Mouse (Mus musculus) midbrain, embryonic 14.5 days (tissue): ENCODE measurements at regions not wholly inside any gene's neighbourhood (a gene's known extent, or its start where the extent isn't known, plus 50 kb on each side); places are given as distances from the start of the nearest gene placed in this dataset.

Experiments
- ATAC-seq: fragments of 200-750 bp; cut with Nextera tagmentation; 2 replicates; pipeline ENCODE4 v1.8.0; 2017; ENCODE audit warnings: moderate number of reproducible peaks, moderate library complexity; ENCODE audit not compliant: low FRiP score, low TSS enrichment
- DNase-seq: peaks from one replicate; pipeline ENCODE4 v3.0.0-alpha.2; 2015
- H3K27ac ChIP-seq: fragments of 300-500 bp; sonication (generic); replicated peaks from 2 replicates; pipeline ENCODE4 v1.5.1; 2014; ENCODE audit warnings: mild to moderate bottlenecking, low read depth, low read length, moderate library complexity
- H3K27me3 ChIP-seq: fragments of 300-500 bp; sonication (generic); 2 replicates; pipeline ENCODE4 v1.6.1; 2014; ENCODE audit warnings: low read length, control low read depth, mixed read lengths; ENCODE audit not compliant: control insufficient read depth, insufficient read depth
- H3K36me3 ChIP-seq: fragments of 300-500 bp; sonication (generic); 2 replicates; pipeline ENCODE4 v1.6.1; 2014; ENCODE audit warnings: low read length, control low read depth; ENCODE audit not compliant: control insufficient read depth, insufficient read depth
- H3K4me1 ChIP-seq: fragments of 300-500 bp; sonication (generic); 2 replicates; pipeline ENCODE4 v1.6.1; 2014; ENCODE audit warnings: mild to moderate bottlenecking, antibody characterized with exemption, low read length, control low read depth; ENCODE audit not compliant: control insufficient read depth, insufficient read depth
- H3K4me2 ChIP-seq: fragments of 300-500 bp; sonication (generic); 2 replicates; pipeline ENCODE4 v1.6.1; 2014; ENCODE audit warnings: mild to moderate bottlenecking, low read length, moderate library complexity
- H3K4me3 ChIP-seq: fragments of 300-500 bp; sonication (generic); replicated peaks from 2 replicates; pipeline ENCODE4 v1.5.1; 2014; ENCODE audit warnings: low read depth, low read length
- H3K9ac ChIP-seq: fragments of 300-500 bp; sonication (generic); replicated peaks from 2 replicates; pipeline ENCODE4 v1.6.1; 2014; ENCODE audit warnings: mild to moderate bottlenecking, low read length, moderate library complexity
- H3K9me3 ChIP-seq: fragments of 300-500 bp; sonication (generic); 2 replicates; pipeline ENCODE4 v1.6.1; 2016; ENCODE audit warnings: low read length, control low read depth, mixed read lengths; ENCODE audit not compliant: control insufficient read depth
- WGBS: fragments of 180-500 bp; shearing (Covaris S2); extraction: QIAGEN DNeasy Blood & Tissue Kit; methylation state at CpG from one replicate; pipeline ENCODE4 v1.1.7; 2014; 5-methylcytosine and 5-hydroxymethylcytosine counted together

- 83% methylated on average over 3 of the region's 3 CpGs for WGBS
- no peaks in the 10 kb centered on the region for H3K27me3 ChIP-seq
- H3K4me3 ChIP-seq: no peak overlapping the region
- no peak overlapping the region for H3K27ac ChIP-seq
- H3K4me2 ChIP-seq: no peak overlapping the region
- H3K9me3 ChIP-seq: no peaks in the 10 kb centered on the region
- DNase-seq: no peak
- ATAC-seq: no peak
- H3K4me1 ChIP-seq: no peaks in the 10 kb centered on the region
- H3K9ac ChIP-seq: no peak overlapping the region
- no peaks in the 10 kb centered on the region for H3K36me3 ChIP-seq
Measured at GRCm38 (mm10) chr12:65559809-65560208, 334.5 kb downstream of the Wdr20rt start.

- no peak overlapping the region for H3K27ac ChIP-seq
Measured at GRCm38 (mm10) chr12:65571633-65572032, 346.3 kb downstream of the Wdr20rt start.

GRCm38 (mm10) chr12:65593559-65593958 is 368.2 kb downstream of the Wdr20rt start:
- no peak overlapping the region for H3K9ac ChIP-seq
- no peaks in the 10 kb centered on the region for H3K27me3 ChIP-seq
- H3K4me1 ChIP-seq: no peaks in the 10 kb centered on the region
- no peaks in the 10 kb centered on the region for H3K9me3 ChIP-seq
- no peaks in the 10 kb centered on the region for H3K36me3 ChIP-seq
- no peak overlapping the region for H3K4me2 ChIP-seq
- DNase-seq: no peak
- no peak overlapping the region for H3K4me3 ChIP-seq
- H3K27ac ChIP-seq: no peak overlapping the region
- ATAC-seq: no peak
- WGBS: 12% methylated on average over 1 of the region's 1 CpGs

More at GRCm38 (mm10) chr12:65571633-65572032, 346.3 kb downstream of the Wdr20rt start:
- Histone ChIP-seq H3K4me2 (no peak overlapping the region), H3K27me3 (no peaks in the 10 kb centered on the region), H3K9ac (no peak overlapping the region), H3K36me3 (no peaks in the 10 kb centered on the region), H3K4me1 (no peaks in the 10 kb centered on the region), H3K4me3 (no peak overlapping the region), H3K9me3 (no peaks in the 10 kb centered on the region)
- DNase-seq (no peak), ATAC-seq (no peak)
- WGBS: 90% methylated on average over 1 of the region's 1 CpGs

GRCm38 (mm10) chr12:65594075-65594474 is 368.8 kb downstream of the Wdr20rt start:
- Histone ChIP-seq H3K4me1 (no peaks in the 10 kb centered on the region), H3K9ac (no peak overlapping the region), H3K27me3 (no peaks in the 10 kb centered on the region), H3K4me2 (no peak overlapping the region), H3K36me3 (no peaks in the 10 kb centered on the region), H3K4me3 (no peak overlapping the region), H3K27ac (no peak overlapping the region), H3K9me3 (no peaks in the 10 kb centered on the region)
- no peak for DNase-seq
- 79% methylated on average over 3 of the region's 3 CpGs for WGBS
- ATAC-seq: no peak

- Histone ChIP-seq H3K4me1 (no peaks in the 10 kb centered on the region), H3K36me3 (no peaks in the 10 kb centered on the region), H3K27me3 (no peaks in the 10 kb centered on the region), H3K4me3 (no peak overlapping the region), H3K4me2 (no peak overlapping the region), H3K9ac (no peak overlapping the region), H3K9me3 (no peaks in the 10 kb centered on the region; the same call in 1 of the 2 replicates), H3K27ac (no peak overlapping the region)
- WGBS: 89% methylated on average over 1 of the region's 1 CpGs
- ATAC-seq: no peak
- DNase-seq: no peak
Measured at GRCm38 (mm10) chr12:65644232-65644631, 418.9 kb downstream of the Wdr20rt start.

GRCm38 (mm10) chr12:65656772-65657171 is 431.5 kb downstream of the Wdr20rt start:
- Histone ChIP-seq H3K4me1 (no peaks in the 10 kb centered on the region), H3K4me2 (no peak overlapping the region), H3K27me3 (no peaks in the 10 kb centered on the region), H3K36me3 (no peaks in the 10 kb centered on the region), H3K27ac (no peak overlapping the region), H3K9ac (no peak overlapping the region), H3K9me3 (no peaks in the 10 kb centered on the region), H3K4me3 (no peak overlapping the region)
- 92% methylated on average over 1 of the region's 1 CpGs for WGBS
- DNase-seq: no peak
- no peak for ATAC-seq

GRCm38 (mm10) chr12:65671673-65672072 is 446.4 kb downstream of the Wdr20rt start:
- no peaks in the 10 kb centered on the region for H3K27me3 ChIP-seq
- 46% methylated on average over 1 of the region's 1 CpGs for WGBS
- no peaks in the 10 kb centered on the region for H3K4me1 ChIP-seq
- DNase-seq (peak; percentile 21), ATAC-seq (no peak)
- no peak overlapping the region for H3K27ac ChIP-seq
- no peak overlapping the region for H3K4me2 ChIP-seq
- no peak overlapping the region for H3K9ac ChIP-seq
- H3K9me3 ChIP-seq: no peaks in the 10 kb centered on the region
- no peaks in the 10 kb centered on the region for H3K36me3 ChIP-seq
- no peak overlapping the region for H3K4me3 ChIP-seq

- DNase-seq: no peak
- no peaks in the 10 kb centered on the region for H3K9me3 ChIP-seq
Measured at GRCm38 (mm10) chr12:65673193-65673592, 447.9 kb downstream of the Wdr20rt start.

GRCm38 (mm10) chr12:65674916-65675660 is 449.8 kb downstream of the Wdr20rt start:
- Histone ChIP-seq H3K4me3 (no peak overlapping the region), H3K27me3 (no peaks in the 10 kb centered on the region), H3K27ac (no peak overlapping the region), H3K9ac (no peak overlapping the region), H3K9me3 (no peaks in the 10 kb centered on the region), H3K4me2 (no peak overlapping the region), H3K36me3 (no peaks in the 10 kb centered on the region), H3K4me1 (no peaks in the 10 kb centered on the region)
- WGBS: 93% methylated on average over 1 of the region's 1 CpGs
- no peak for ATAC-seq
- DNase-seq: no peak

More at GRCm38 (mm10) chr12:65673193-65673592, 447.9 kb downstream of the Wdr20rt start:
- ATAC-seq: no peak
- Histone ChIP-seq H3K27me3 (no peaks in the 10 kb centered on the region), H3K4me1 (no peaks in the 10 kb centered on the region), H3K4me3 (no peak overlapping the region), H3K9ac (no peak overlapping the region), H3K4me2 (no peak overlapping the region), H3K36me3 (no peaks in the 10 kb centered on the region), H3K27ac (no peak overlapping the region)
- 87% methylated on average over 2 of the region's 2 CpGs for WGBS
